Mouse (Mus musculus) hindbrain, postnatal 0 days (tissue): Measurements from ENCODE around the gene 2610507B11Rik. TPM values are rescaled to one million over a fixed set of nuclear protein-coding genes. Genes with fewer than 3 reads are reported as not detected.
"Not testable (repeated sequence)": the region's sequence is repeated elsewhere in the genome, so short reads cannot be mapped to it uniquely, and the experiment has no call there.

ENCODE experiments used
- ATAC-seq: fragments of 200-750 bp; cut with Nextera tagmentation; 2 replicates; pipeline ENCODE4 v1.8.0; 2017; ENCODE audit warnings: mild to moderate bottlenecking, moderate TSS enrichment, moderate library complexity
- DNase-seq: peaks from one replicate; pipeline ENCODE4 v3.0.0-alpha.2; 2015; ENCODE audit warnings: low spot score
- H3K27ac ChIP-seq: fragments of 300-500 bp; sonication (generic); 2 replicates; pipeline ENCODE4 v1.5.1; 2014; ENCODE audit warnings: mild to moderate bottlenecking
- H3K27me3 ChIP-seq: fragments of 300-500 bp; sonication (generic); 2 replicates; pipeline ENCODE4 v1.6.1; 2014; ENCODE audit warnings: low read length, mixed read lengths; ENCODE audit not compliant: insufficient read depth
- H3K36me3 ChIP-seq: fragments of 300-500 bp; sonication (generic); 2 replicates; pipeline ENCODE4 v1.6.1; 2014; ENCODE audit warnings: low read length, mixed read lengths; ENCODE audit not compliant: insufficient read depth
- H3K4me1 ChIP-seq: fragments of 300-500 bp; sonication (generic); 2 replicates; pipeline ENCODE4 v1.6.1; 2014; ENCODE audit warnings: antibody characterized with exemption, low read length, mixed read lengths; ENCODE audit not compliant: insufficient read depth
- H3K4me2 ChIP-seq: fragments of 300-500 bp; sonication (generic); 2 replicates; pipeline ENCODE4 v1.6.1; 2014; ENCODE audit warnings: low read depth, mild to moderate bottlenecking, low read length, moderate library complexity, mixed read lengths
- H3K4me3 ChIP-seq: fragments of 300-500 bp; sonication (generic); 2 replicates; pipeline ENCODE4 v1.5.1; 2014; ENCODE audit warnings: low read length
- H3K9ac ChIP-seq: fragments of 300-500 bp; sonication (generic); replicated peaks from 2 replicates; pipeline ENCODE4 v1.6.1; 2014; ENCODE audit warnings: mild to moderate bottlenecking, low read length, moderate library complexity, mixed read lengths
- H3K9me3 ChIP-seq: fragments of 300-500 bp; sonication (generic); 2 replicates; pipeline ENCODE4 v1.6.1; 2016; ENCODE audit warnings: low read length, mixed read lengths
- CTCF ChIP-seq: IDR thresholded peaks from 2 replicates; pipeline ENCODE4 v1.5.1; 2016; ENCODE audit warnings: antibody characterized with exemption, control low read depth, low read depth
- WGBS: fragments of 180-500 bp; shearing (Covaris S2); extraction: QIAGEN DNeasy Blood & Tissue Kit; methylation state at CpG from one replicate; pipeline ENCODE4 v1.1.7; 2014; 5-methylcytosine and 5-hydroxymethylcytosine counted together
- polyA plus RNA-seq: library from polyadenylated mRNA; unstranded; fragments of >200 nt; fragmentation: Nextera tagmentation; extraction: Ambion mirVana; gene quantifications from 2 replicates; pipeline ENCODE4 v1.2.1, GENCODE M21; 2015
- total RNA-seq: library from RNA; depleted of rRNA; stranded (reverse); fragments of >200 nt; gene quantifications from 2 replicates; pipeline ENCODE4 v1.2.3, GENCODE M21; 2014

2610507B11Rik gene
- total and polyA plus RNA-seq, 2 experiments from 2014 or later = 78.2 to 93.6 TPM

- Histone ChIP-seq H3K4me2 (peak overlapping the region; percentile 82; the same call in 1 of the 2 replicates), H3K4me1 (no peaks in the 10 kb centered on the region), H3K4me3 (peak overlapping the region; percentile 92), H3K27ac (no peak overlapping the region), H3K36me3 (peaks cover 20% of the 10 kb centered on the region), H3K9ac (no peak overlapping the region), H3K27me3 (no peaks in the 10 kb centered on the region), H3K9me3 (no peaks in the 10 kb centered on the region)
- 94% methylated on average over 2 of the region's 2 CpGs for WGBS
- TF ChIP-seq CTCF = no peak
- ATAC-seq (no peak), DNase-seq (no peak)
Measured at GRCm38 (mm10) chr11:78260489-78261258, 878 bp upstream of the 2610507B11Rik start.

- TF ChIP-seq CTCF = peak; percentile 79
- Histone ChIP-seq H3K27me3 (no peaks in the 10 kb centered on the region), H3K4me2 (peak overlapping the region; percentile 82), H3K9me3 (no peaks in the 10 kb centered on the region), H3K4me3 (peak overlapping the region; percentile 92), H3K27ac (peak overlapping the region; percentile 90; the same call in 1 of the 2 replicates), H3K36me3 (peaks cover 36% of the 10 kb centered on the region), H3K9ac (peak overlapping the region; percentile 81; the same call in 1 of the 2 replicates), H3K4me1 (no peaks in the 10 kb centered on the region)
- ATAC-seq (peak; percentile 22; the same call in 1 of the 2 replicates), DNase-seq (peak; percentile 90)
- 4% methylated on average over 8 of the region's 8 CpGs for WGBS
Measured at GRCm38 (mm10) chr11:78262550-78262949, 998 bp downstream of the 2610507B11Rik start.

- Histone ChIP-seq H3K27me3 (no peaks in the 10 kb centered on the region), H3K4me1 (no peaks in the 10 kb centered on the region), H3K36me3 (peaks cover 60% of the 10 kb centered on the region), H3K27ac (no peak overlapping the region), H3K4me3 (no peak overlapping the region), H3K9ac (no peak overlapping the region), H3K9me3 (no peaks in the 10 kb centered on the region), H3K4me2 (no peak overlapping the region)
- DNase-seq (no peak), ATAC-seq (no peak)
- 93% methylated on average over 6 of the region's 6 CpGs for WGBS
- TF ChIP-seq CTCF = no peak
Measured at GRCm38 (mm10) chr11:78265571-78265970, 4.0 kb downstream of the 2610507B11Rik start.

GRCm38 (mm10) chr11:78271986-78272385, 10.4 kb downstream of the 2610507B11Rik start:
- DNase-seq = peak; percentile 9
- no peak for ATAC-seq
- no peak for TF ChIP-seq CTCF
- H3K4me1 ChIP-seq = no peaks in the 10 kb centered on the region
- H3K4me3 ChIP-seq = no peak overlapping the region
- H3K36me3 ChIP-seq = peaks cover 76% of the 10 kb centered on the region
- H3K9ac ChIP-seq = no peak overlapping the region
- no peak overlapping the region for H3K27ac ChIP-seq
- no peaks in the 10 kb centered on the region for H3K27me3 ChIP-seq
- 71% methylated on average over 13 of the region's 13 CpGs for WGBS
- H3K9me3 ChIP-seq = no peaks in the 10 kb centered on the region
- H3K4me2 ChIP-seq = no peak overlapping the region

- 97% methylated on average over 1 of the region's 1 CpGs for WGBS
- H3K4me2 ChIP-seq = no peak overlapping the region
Measured at GRCm38 (mm10) chr11:78275596-78275995, 14.0 kb downstream of the 2610507B11Rik start.

GRCm38 (mm10) chr11:78276169-78276568, 14.6 kb downstream of the 2610507B11Rik start:
- DNase-seq, H3K4me3 ChIP-seq, H3K9me3 ChIP-seq, H3K4me2 ChIP-seq, H3K27ac ChIP-seq, H3K9ac ChIP-seq, ATAC-seq, H3K4me1 ChIP-seq, H3K27me3 ChIP-seq: not testable (repeated sequence)
- H3K36me3 ChIP-seq = peaks cover 83% of the 10 kb centered on the region
- TF ChIP-seq CTCF = peak; percentile 44
- 95% methylated on average over 4 of the region's 4 CpGs for WGBS

More at GRCm38 (mm10) chr11:78275596-78275995, 14.0 kb downstream of the 2610507B11Rik start:
- Histone ChIP-seq H3K9me3 (no peaks in the 10 kb centered on the region), H3K4me3 (no peak overlapping the region), H3K36me3 (peaks cover 81% of the 10 kb centered on the region), H3K4me1 (no peaks in the 10 kb centered on the region), H3K27me3 (no peaks in the 10 kb centered on the region), H3K27ac (no peak overlapping the region), H3K9ac (no peak overlapping the region)
- ATAC-seq (no peak), DNase-seq (no peak)
- no peak for TF ChIP-seq CTCF

- Histone ChIP-seq H3K27me3 (no peaks in the 10 kb centered on the region), H3K4me2 (no peak overlapping the region), H3K4me1 (no peaks in the 10 kb centered on the region), H3K27ac (no peak overlapping the region), H3K9me3 (no peaks in the 10 kb centered on the region), H3K4me3 (no peak overlapping the region), H3K9ac (no peak overlapping the region), H3K36me3 (peaks cover 75% of the 10 kb centered on the region)
- WGBS = 82% methylated on average over 7 of the region's 7 CpGs
- ATAC-seq = no peak
- DNase-seq = no peak
- no peak for TF ChIP-seq CTCF
Measured at GRCm38 (mm10) chr11:78278853-78279252, 17.3 kb downstream of the 2610507B11Rik start.
